In the genomic region with DNA sequence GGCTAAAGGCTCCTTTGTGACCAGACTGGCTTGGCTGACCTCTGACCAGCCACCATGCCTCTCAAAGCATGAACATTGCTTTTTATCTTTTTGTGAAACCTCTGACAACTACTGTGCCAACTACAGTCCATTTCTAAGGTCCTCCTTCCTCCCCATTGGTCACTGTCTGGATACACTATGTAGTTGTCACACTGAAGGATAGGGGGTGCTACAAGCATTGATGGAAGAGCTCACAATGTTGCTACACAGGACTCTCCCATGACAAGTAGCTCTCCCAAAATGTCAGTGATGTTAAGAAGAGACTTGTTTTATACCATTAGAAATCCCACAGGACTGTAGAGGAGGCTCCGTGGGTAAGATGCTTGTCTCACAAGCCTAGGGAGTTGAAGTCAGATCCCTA, we compare ENCODE assay signal across 19 mouse cellular contexts.
DNase-seq lines count a peak whose midpoint lies in the region; ATAC-seq and TF ChIP-seq lines count a peak whose summit lies in the region.
"Had no signal": no experiment of that assay in that cellular context is flagged by ENCODE, and none has a peak within 500 bp of the region (broad histone marks: within the 10 kb centered on the region; RNA-seq: fewer than 3 reads in every experiment).

No protein-coding gene starts in this region.

- no peak overlapping the region for H3K27ac ChIP-seq in layer of hippocampus, adult 2 months
- H3K27ac ChIP-seq in midbrain, embryonic 11.5 days (ENCODE audit: low read depth, low read length) = no peak overlapping the region
- H3K27ac ChIP-seq in midbrain, embryonic 15.5 days = no peak overlapping the region
- no peak overlapping the region for H3K27ac ChIP-seq in forebrain, embryonic 15.5 days (replicated peaks)
- H3K27ac ChIP-seq: embryonic facial prominence, embryonic 12.5 days; limb, embryonic 12.5 days; liver, embryonic 13.5 days; macrophage; midbrain, embryonic 13.5 days had no signal

- WGBS in midbrain, embryonic 11.5 days = 97% methylated on average over 1 of the region's 1 CpGs
- WGBS in midbrain, embryonic 15.5 days = 83% methylated on average over 1 of the region's 1 CpGs
- 84% methylated on average over 1 of the region's 1 CpGs for WGBS in forebrain, embryonic 15.5 days

- H3K27me3 ChIP-seq in midbrain, embryonic 11.5 days (ENCODE audit: control insufficient read depth, insufficient read depth, low read length) = peaks cover 3% of the 10 kb centered on the region
- no peaks in the 10 kb centered on the region for H3K27me3 ChIP-seq in midbrain, embryonic 15.5 days (replicated peaks)
- no peaks in the 10 kb centered on the region for H3K27me3 ChIP-seq in forebrain, embryonic 15.5 days
- H3K27me3 ChIP-seq: embryonic facial prominence, embryonic 12.5 days; liver, embryonic 13.5 days had no signal

- intact Hi-C loops in gastrocnemius, postnatal 36 days (cut with DNase I) = loop anchor here (10.0 kb wide), 3 partner anchors 110 to 660 kb away; no protein-coding TSS in a partner anchor

- ATAC-seq in midbrain, embryonic 11.5 days (ENCODE audit: low FRiP score) = no peak
- ATAC-seq in midbrain, embryonic 15.5 days (replicated peaks) = no peak
- no peak for ATAC-seq in forebrain, embryonic 15.5 days (replicated peaks)
- ATAC-seq: forebrain, embryonic 14.5 days; midbrain, embryonic 13.5 days had no signal

- no peaks in the 10 kb centered on the region for H3K36me3 ChIP-seq in midbrain, embryonic 11.5 days (ENCODE audit: control insufficient read depth, insufficient read depth, low read length)
- H3K36me3 ChIP-seq in midbrain, embryonic 15.5 days (replicated peaks) = no peaks in the 10 kb centered on the region
- H3K36me3 ChIP-seq in forebrain, embryonic 15.5 days = no peaks in the 10 kb centered on the region
- H3K36me3 ChIP-seq: embryonic facial prominence, embryonic 12.5 days; hindbrain, embryonic 10.5 days; limb, embryonic 12.5 days; liver, embryonic 13.5 days; midbrain, embryonic 13.5 days had no signal

- TF ChIP-seq CTCF in layer of hippocampus, adult 2 months (conservative IDR thresholded peaks at IDR 0.05) = peak; percentile 48

- peaks cover 12% of the 10 kb centered on the region for H3K4me1 ChIP-seq in midbrain, embryonic 11.5 days (ENCODE audit: control insufficient read depth, insufficient read depth, low read length)
- H3K4me1 ChIP-seq in midbrain, embryonic 15.5 days = peaks cover 10% of the 10 kb centered on the region
- peaks cover 12% of the 10 kb centered on the region for H3K4me1 ChIP-seq in forebrain, embryonic 15.5 days
- H3K4me1 ChIP-seq: liver, embryonic 13.5 days had no signal

- H3K4me2 ChIP-seq in midbrain, embryonic 11.5 days = no peak overlapping the region
- no peak overlapping the region for H3K4me2 ChIP-seq in midbrain, embryonic 15.5 days
- no peak overlapping the region for H3K4me2 ChIP-seq in forebrain, embryonic 15.5 days (replicated peaks)
- H3K4me2 ChIP-seq: embryonic facial prominence, embryonic 12.5 days; limb, embryonic 12.5 days; liver, embryonic 13.5 days; midbrain, embryonic 13.5 days had no signal

- H3K9me3 ChIP-seq in midbrain, embryonic 11.5 days (ENCODE audit: control insufficient read depth, low read length) = no peaks in the 10 kb centered on the region
- H3K9me3 ChIP-seq in midbrain, embryonic 15.5 days = no peaks in the 10 kb centered on the region
- no peaks in the 10 kb centered on the region for H3K9me3 ChIP-seq in forebrain, embryonic 15.5 days
- H3K9me3 ChIP-seq: embryonic facial prominence, embryonic 12.5 days; hindbrain, embryonic 10.5 days; limb, embryonic 12.5 days; liver, embryonic 13.5 days; midbrain, embryonic 13.5 days had no signal

- DNase-seq in gastrocnemius, adult 18-20 months (ENCODE audit: low spot score) = peak; percentile 25
- DNase-seq in gastrocnemius, postnatal 36 days = no peak
- no peak for DNase-seq in layer of hippocampus, adult 2 months (ENCODE audit: low spot score in 2 of 2)
- DNase-seq in layer of hippocampus, adult 8-10 months (ENCODE audit: low spot score in 2 of 2) = no peak
- peak; percentile 81 for DNase-seq in midbrain, embryonic 11.5 days (ENCODE audit: low spot score, missing footprints)
- DNase-seq: cerebellum, adult 8-10 months; kidney, adult 2 months; kidney, postnatal 36 days; liver, embryonic 13.5 days; thymus, postnatal 25 days had no signal

- H3K4me3 ChIP-seq in layer of hippocampus, adult 2 months = no peak overlapping the region
- no peak overlapping the region for H3K4me3 ChIP-seq in midbrain, embryonic 11.5 days (ENCODE audit: low read depth, low read length)
- H3K4me3 ChIP-seq in midbrain, embryonic 15.5 days = no peak overlapping the region
- H3K4me3 ChIP-seq in forebrain, embryonic 15.5 days = no peak overlapping the region
- H3K4me3 ChIP-seq: embryonic facial prominence, embryonic 12.5 days; hindbrain, embryonic 10.5 days; limb, embryonic 12.5 days; liver, embryonic 13.5 days; midbrain, embryonic 13.5 days; myocyte had no signal

- H3K9ac ChIP-seq in midbrain, embryonic 11.5 days (ENCODE audit: low read length) = no peak overlapping the region
- no peak overlapping the region for H3K9ac ChIP-seq in midbrain, embryonic 15.5 days
- H3K9ac ChIP-seq in forebrain, embryonic 15.5 days (replicated peaks) = no peak overlapping the region
- H3K9ac ChIP-seq: embryonic facial prominence, embryonic 12.5 days; limb, embryonic 12.5 days; liver, embryonic 13.5 days; midbrain, embryonic 13.5 days had no signal

Comparison
In these comparisons a context has a peak if more than half of its experiments do, and no peak if none do; other contexts are left out.
1. DNase-seq: peak in gastrocnemius, adult 18-20 months (single experiment) and midbrain, embryonic 11.5 days (single experiment); none in gastrocnemius, postnatal 36 days (0 of 2), layer of hippocampus, adult 2 months (0 of 2) and layer of hippocampus, adult 8-10 months (0 of 2).